Mouse (Mus musculus) spleen, adult 2 months (tissue): Measurements from ENCODE around the gene Rxfp4.

ENCODE experiments used
- CTCF ChIP-seq: fragments of 200-500 bp; IDR thresholded peaks from 2 replicates; pipeline ENCODE4 v1.5.1; 2011; ENCODE audit warnings: mild to moderate bottlenecking, inconsistent platforms; ENCODE audit not compliant: insufficient read depth, insufficient read length, insufficient replicate concordance; ENCODE audit errors: extremely low read depth
- POLR2A ChIP-seq: fragments of 200-500 bp; IDR thresholded peaks from 2 replicates; pipeline ENCODE4 v1.6.1; 2011; ENCODE audit warnings: low read depth, low read length, inconsistent platforms

GRCm38 (mm10) chr3:88607758-88608138 lies 45.2 kb downstream of the Rxfp4 start:
- TF ChIP-seq CTCF (no peak), POLR2A (no peak)
